ENCODE assay signal across 20 mouse cellular contexts in the genomic region with DNA sequence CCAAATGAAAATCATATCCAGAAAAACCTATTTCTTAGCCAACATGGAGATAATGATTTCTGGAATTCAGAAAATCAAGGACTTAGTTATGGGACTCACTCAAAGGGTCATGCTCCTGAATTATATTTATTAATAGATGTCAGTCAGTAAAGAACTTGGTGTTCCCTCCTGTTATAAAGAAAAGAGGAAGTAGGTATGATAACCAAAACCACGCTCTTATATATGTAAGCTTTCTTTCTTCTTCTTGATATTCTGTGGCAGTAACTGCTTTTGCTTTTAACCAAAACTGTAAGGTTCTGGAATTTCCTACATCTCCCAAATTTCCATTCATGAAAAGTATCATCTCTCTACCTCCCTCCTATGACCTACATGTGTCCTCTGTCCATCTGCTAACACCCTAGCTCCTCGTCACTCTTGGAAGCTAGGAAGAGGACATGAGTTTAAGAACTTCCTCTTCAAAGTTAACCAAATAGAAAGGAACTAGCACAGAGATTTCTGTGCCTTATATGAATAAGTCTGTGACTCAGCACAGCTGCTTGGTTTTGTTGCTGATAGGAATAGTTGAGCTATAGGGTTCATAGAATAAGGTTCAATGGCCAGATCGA.
A peak's percentile ranks its signal among the peaks of the same experiment; 100 is the strongest.
DNase-seq lines count a peak whose midpoint lies in the region; ATAC-seq and TF ChIP-seq lines count a peak whose summit lies in the region.
"Had no signal": no experiment of that assay in that cellular context is flagged by ENCODE, and none has a peak within 500 bp of the region (broad histone marks: within the 10 kb centered on the region; RNA-seq: fewer than 3 reads in every experiment).

No protein-coding gene starts in this region.

- peak; percentile 83 for DNase-seq in 416B (ENCODE audit: low read depth)
- DNase-seq in layer of hippocampus, adult 2 months (ENCODE audit: low spot score in 2 of 2), result no peak
- no peak for DNase-seq in urinary bladder, adult 2 months (ENCODE audit: low spot score)
- DNase-seq in cerebellum, postnatal 10 days, result no peak
- DNase-seq: adrenal gland, postnatal 36 days; cerebellum, adult 2 months; heart, postnatal 36 days; kidney, postnatal 10 days; lung, adult 2 months; right cerebral cortex, postnatal 25 days; thymus, postnatal 36 days had no signal

- no peak overlapping the region for H3K27ac ChIP-seq in layer of hippocampus, adult 2 months
- H3K27ac ChIP-seq: embryonic facial prominence, embryonic 10.5 days; heart, embryonic 13.5 days; hindbrain, embryonic 15.5 days; intestine, embryonic 15.5 days; limb, embryonic 15.5 days; midbrain, embryonic 15.5 days had no signal

- no peak for TF ChIP-seq CTCF in layer of hippocampus, adult 2 months (conservative IDR thresholded peaks at IDR 0.05)

- no peak overlapping the region for H3K4me3 ChIP-seq in layer of hippocampus, adult 2 months
- H3K4me3 ChIP-seq: embryonic facial prominence, embryonic 10.5 days; heart, embryonic 13.5 days; hindbrain, embryonic 15.5 days; intestine, embryonic 15.5 days; limb, embryonic 15.5 days; midbrain, embryonic 15.5 days had no signal

- peak; percentile 13 for ATAC-seq in CD4-positive, CD25-positive, alpha-beta regulatory T cell, adult 4 months
- ATAC-seq in granulocyte monocyte progenitor cell, adult 5-6 weeks (replicated peaks; ENCODE audit: poor library complexity, severe bottlenecking), result peak; percentile 91
- peak; percentile 75 for ATAC-seq in monocyte, adult 5-6 weeks (replicated peaks; ENCODE audit: insufficient number of reproducible peaks, low FRiP score, low TSS enrichment, poor library complexity, severe bottlenecking)
- ATAC-seq: intestine, embryonic 15.5 days; midbrain, embryonic 15.5 days had no signal

Comparison
In these comparisons a context has a peak if more than half of its experiments do, and no peak if none do; other contexts are left out.
1. ATAC-seq: peak in every context shown above with its lines; median percentile 91 in granulocyte monocyte progenitor cell, adult 5-6 weeks; 75 in monocyte, adult 5-6 weeks; 13 in CD4-positive, CD25-positive, alpha-beta regulatory T cell, adult 4 months.